In the genomic region with DNA sequence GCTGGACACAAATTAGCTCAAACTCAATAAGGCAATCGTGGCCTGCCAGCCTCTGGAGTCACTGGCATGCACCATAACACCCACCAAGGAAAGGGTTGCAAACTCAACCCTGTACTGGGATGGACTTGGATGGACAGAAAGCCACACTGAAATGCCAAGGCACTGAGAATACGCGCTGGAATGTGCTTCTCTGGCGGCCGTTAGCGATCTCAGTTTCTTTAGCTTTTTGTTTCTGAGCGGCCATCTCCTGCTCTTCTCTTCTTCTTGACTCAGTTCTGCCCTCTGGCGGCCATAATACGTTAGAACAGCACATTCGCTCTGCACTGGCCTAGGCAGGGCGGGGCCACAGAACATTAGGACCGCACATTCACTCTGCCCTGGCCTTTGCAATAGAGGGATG, we compare ENCODE assay signal across 8 mouse cellular contexts. TPM values are rescaled to one million over a fixed set of nuclear protein-coding genes. Genes with fewer than 3 reads are reported as not detected.
DNase-seq lines count a peak whose midpoint lies in the region; ATAC-seq and TF ChIP-seq lines count a peak whose summit lies in the region.

No protein-coding gene starts in this region.

- TF ChIP-seq CTCF in bone marrow, adult 2 months (IDR thresholded peaks at IDR 0.05; ENCODE audit: control insufficient read depth, insufficient read depth, low read length), result peak; percentile 83

- no peaks in the 10 kb centered on the region for H3K27me3 ChIP-seq in heart, embryonic 11.5 days (ENCODE audit: control insufficient read depth, insufficient read depth, low read length)
- H3K27me3 ChIP-seq in kidney, embryonic 15.5 days, result peaks cover 3% of the 10 kb centered on the region; the same call in 1 of the 2 replicates
- no peaks in the 10 kb centered on the region for H3K27me3 ChIP-seq in splenic B cell, adult 2 months (ENCODE audit: control insufficient read depth, insufficient read depth, low read length, poor library complexity, severe bottlenecking)

- no peaks in the 10 kb centered on the region for H3K9me3 ChIP-seq in heart, embryonic 11.5 days (replicated peaks; ENCODE audit: control insufficient read depth, low read length)
- H3K9me3 ChIP-seq in kidney, embryonic 15.5 days (replicated peaks), result no peaks in the 10 kb centered on the region

- peak overlapping the region; percentile 34 for H3K4me3 ChIP-seq in bone marrow, adult 2 months (replicated peaks; ENCODE audit: control insufficient read depth, low read depth, low read length)
- no peak overlapping the region for H3K4me3 ChIP-seq in heart, embryonic 11.5 days (ENCODE audit: low read depth, low read length)
- H3K4me3 ChIP-seq in kidney, embryonic 15.5 days (replicated peaks), result no peak overlapping the region

- 17% methylated on average over 12 of the region's 12 CpGs for WGBS in bone marrow, adult 2 months
- 13% methylated on average over 12 of the region's 12 CpGs for WGBS in heart, embryonic 11.5 days (ENCODE audit: insufficient replicate concordance)
- WGBS in kidney, embryonic 15.5 days, result 11% methylated on average over 12 of the region's 12 CpGs

- no peaks in the 10 kb centered on the region for H3K36me3 ChIP-seq in heart, embryonic 11.5 days (ENCODE audit: control insufficient read depth, insufficient read depth, low read length)
- H3K36me3 ChIP-seq in kidney, embryonic 15.5 days, result no peaks in the 10 kb centered on the region
- no peaks in the 10 kb centered on the region for H3K36me3 ChIP-seq in splenic B cell, adult 2 months (ENCODE audit: control insufficient read depth, insufficient read depth, low read length, poor library complexity, severe bottlenecking)

- H3K4me1 ChIP-seq in bone marrow, adult 2 months (ENCODE audit: control insufficient read depth, insufficient read depth, low read length), result peaks cover 6% of the 10 kb centered on the region; the same call in 1 of the 2 replicates
- H3K4me1 ChIP-seq in heart, embryonic 11.5 days (ENCODE audit: control insufficient read depth, insufficient read depth, low read length), result peaks cover 6% of the 10 kb centered on the region
- peaks cover 7% of the 10 kb centered on the region for H3K4me1 ChIP-seq in kidney, embryonic 15.5 days

- H3K27ac ChIP-seq in bone marrow, adult 2 months (ENCODE audit: control insufficient read depth, insufficient read depth, low read depth, low read length, poor library complexity), result 0 out of 2 replicates have a peak overlapping the region, but pooled peaks have one; percentile 5
- no peak overlapping the region for H3K27ac ChIP-seq in heart, embryonic 11.5 days (ENCODE audit: low read depth, low read length)
- no peak overlapping the region for H3K27ac ChIP-seq in kidney, embryonic 15.5 days

- ATAC-seq in erythroblast, adult 5-6 weeks (replicated peaks; ENCODE audit: low FRiP score, poor library complexity, severe bottlenecking), result peak; percentile 44
- 0 out of 2 replicates have a peak, but pooled peaks have one; percentile 18 for ATAC-seq in heart, embryonic 11.5 days (replicated peaks; ENCODE audit: insufficient number of reproducible peaks, low FRiP score, low TSS enrichment)
- peak; percentile 71; the same call in 1 of the 2 replicates for ATAC-seq in kidney, embryonic 15.5 days (replicated peaks; ENCODE audit: low FRiP score)

- 0 out of 2 replicates have a peak overlapping the region, but pooled peaks have one; percentile 4 for H3K9ac ChIP-seq in heart, embryonic 11.5 days (ENCODE audit: low read depth, low read length)
- H3K9ac ChIP-seq in kidney, embryonic 15.5 days, result no peak overlapping the region

- DNase-seq in B cell, adult 2 months, result peak; percentile 67
- DNase-seq in liver, result peak; percentile 89
- peak; percentile 95 for DNase-seq in naive thymus-derived CD4-positive, alpha-beta T cell, adult 2 months (ENCODE audit: low read depth)
- peak; percentile 71 for DNase-seq in splenic B cell, adult 2 months (ENCODE audit: low read depth, low spot score)

- peak overlapping the region; percentile 36; the same call in 1 of the 2 replicates for H3K4me2 ChIP-seq in heart, embryonic 11.5 days
- peak overlapping the region; percentile 42 for H3K4me2 ChIP-seq in kidney, embryonic 15.5 days

- no peak for TF ChIP-seq POLR2A in bone marrow, adult 2 months (IDR thresholded peaks at IDR 0.05; ENCODE audit: borderline replicate concordance, control insufficient read depth, low read depth, low read length)

RNA-seq across cellular contexts. Expression of gene Ddr1, which starts 33.3 kb away (rescaled TPM):
- 2.4 and 6.0 TPM in 2 replicates for polyA plus RNA-seq in bone marrow, adult 2 months (2011; ENCODE audit: insufficient read depth, insufficient read length, low replicate concordance, missing spikeins)
- 0.21 TPM in 1 of 2 replicates, not detected in the other for total RNA-seq in erythroblast, adult 5-6 weeks (2015; ENCODE audit: low replicate concordance)
- not detected in 2 replicates for total RNA-seq in erythroblast, adult 5-6 weeks (2017; ENCODE audit: low replicate concordance)
- 60.6 and 89.2 TPM in 2 replicates for polyA plus RNA-seq in heart, embryonic 11.5 days (2014; fragmentation: Nextera tagmentation; extraction: Ambion mirVana)
- 83.0 and 86.1 TPM in 2 replicates for polyA plus RNA-seq in kidney, embryonic 15.5 days (2015; fragmentation: Nextera tagmentation; extraction: Ambion mirVana)

Comparison
In these comparisons a context has a peak if more than half of its experiments do, and no peak if none do; other contexts are left out.
1. ATAC-seq: peak in every context shown above with its lines; median percentile 71 in kidney, embryonic 15.5 days; 44 in erythroblast, adult 5-6 weeks; 18 in heart, embryonic 11.5 days.